Mouse (Mus musculus): ENCODE measurements around the gene Rps21.
"Not testable (repeated sequence)": the region's sequence is repeated elsewhere in the genome, so short reads cannot be mapped to it uniquely, and the experiment has no call there.

Rps21 gene

DNA sequence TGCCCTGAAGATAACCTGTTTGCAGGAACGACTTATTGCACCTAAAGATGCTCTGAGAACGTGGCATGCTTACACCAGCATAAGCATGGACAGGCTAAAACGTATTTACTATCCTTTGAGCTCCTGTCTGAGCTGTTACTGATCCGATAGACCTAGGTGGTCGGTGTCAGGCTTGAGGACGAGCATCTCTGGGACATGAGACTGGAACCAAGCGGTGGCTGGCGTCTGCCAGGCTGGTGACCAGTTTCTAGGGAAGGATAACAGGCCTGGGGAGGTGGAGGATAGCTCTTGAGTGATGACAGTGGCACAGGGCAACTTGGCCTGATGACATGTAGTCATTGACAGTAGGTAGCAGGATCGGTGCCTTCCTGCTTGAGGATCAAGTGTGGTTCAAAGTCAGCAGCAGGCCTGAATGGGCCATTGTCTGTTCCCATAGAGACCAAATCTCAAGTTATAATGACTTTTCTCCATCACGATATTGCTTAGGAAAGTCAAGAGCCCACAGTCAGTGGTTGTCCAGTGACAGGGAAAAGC is 1.8 kb downstream of the Rps21 start:
- in situ Hi-C loops (cut with MboI, MseI) = not testable (repeated sequence)

DNA sequence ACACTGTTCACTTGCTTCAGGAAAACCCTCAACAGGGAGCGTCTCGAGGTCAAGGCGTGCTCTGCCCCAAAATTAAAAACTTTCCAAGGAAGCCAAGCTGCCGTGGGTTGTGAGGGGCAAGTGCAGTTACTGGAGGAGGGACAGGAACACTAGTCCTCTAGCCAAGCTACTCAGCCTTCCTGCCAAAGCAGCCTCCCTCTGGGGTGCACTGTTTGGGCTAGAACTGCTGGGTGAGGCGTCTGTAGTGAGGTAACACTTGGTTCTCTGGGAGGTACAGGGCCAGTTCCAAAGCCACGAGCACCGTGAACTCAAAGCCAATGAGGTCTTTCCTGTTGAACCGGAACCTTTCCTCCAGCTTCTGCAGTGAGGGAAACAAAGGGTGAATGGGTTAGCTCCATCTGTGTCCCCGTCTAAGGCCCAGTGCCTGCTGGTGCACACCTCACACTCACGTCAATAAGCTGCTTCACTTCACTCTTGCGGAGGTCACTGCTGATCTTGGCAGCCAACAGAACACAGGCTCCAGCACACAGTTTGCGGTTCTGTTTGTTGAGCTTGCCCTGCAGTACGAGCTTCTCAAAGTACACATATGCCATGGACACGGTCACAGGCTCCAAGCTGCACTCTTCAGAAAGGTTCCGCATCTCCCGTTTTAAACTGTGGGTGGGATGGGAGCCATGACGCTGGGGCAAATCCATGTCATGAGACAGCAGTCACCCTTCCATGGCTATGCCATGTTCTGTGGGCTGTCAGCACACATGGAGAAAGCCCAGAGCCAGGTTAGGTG is 2.8 kb downstream of the Rps21 start:
- in situ Hi-C loops (cut with MboI, MseI) = not testable (repeated sequence)

DNA sequence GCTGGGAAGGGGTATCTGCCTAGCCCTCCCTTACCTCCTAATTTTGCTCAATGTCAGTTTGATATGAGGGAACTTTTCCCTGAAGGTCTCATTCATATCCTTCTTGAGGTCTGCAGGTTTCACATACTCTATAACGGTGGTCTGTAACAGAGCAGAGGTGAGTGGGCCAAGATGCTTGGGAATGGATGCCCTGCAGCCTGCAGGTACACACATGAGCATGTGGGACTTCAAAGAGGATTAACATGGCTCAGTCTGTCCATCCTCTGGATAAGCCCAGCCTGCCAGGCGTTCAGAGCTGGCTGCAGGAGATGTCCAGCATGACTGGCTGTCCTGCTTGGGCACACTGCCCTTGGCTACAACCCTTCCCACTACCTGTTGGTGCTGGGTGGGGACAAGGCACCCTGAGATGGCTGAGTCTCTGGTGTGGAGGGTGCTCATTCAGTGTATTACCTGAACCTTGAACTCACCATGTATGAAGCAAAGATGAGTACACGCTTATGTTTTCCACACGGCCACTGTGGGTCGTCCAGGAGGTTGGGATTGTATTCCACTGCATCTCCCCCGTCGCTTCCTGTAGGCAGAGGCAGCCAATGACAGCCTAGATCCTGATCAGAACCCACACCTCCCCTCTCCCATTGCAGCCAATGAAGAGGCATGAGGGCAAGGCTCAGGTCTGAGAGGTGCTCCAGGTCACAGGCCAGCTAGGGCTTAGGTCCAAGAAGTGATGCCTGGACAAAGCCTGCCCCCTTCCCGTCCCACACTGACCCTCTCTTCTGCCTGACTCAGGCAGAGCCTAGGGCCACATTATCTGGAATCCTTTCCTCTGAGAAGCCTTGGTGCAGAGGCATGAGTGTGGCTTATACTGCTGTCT is 3.7 kb downstream of the Rps21 start:
- in situ Hi-C loops (cut with MboI, MseI) = no loop called here

DNA sequence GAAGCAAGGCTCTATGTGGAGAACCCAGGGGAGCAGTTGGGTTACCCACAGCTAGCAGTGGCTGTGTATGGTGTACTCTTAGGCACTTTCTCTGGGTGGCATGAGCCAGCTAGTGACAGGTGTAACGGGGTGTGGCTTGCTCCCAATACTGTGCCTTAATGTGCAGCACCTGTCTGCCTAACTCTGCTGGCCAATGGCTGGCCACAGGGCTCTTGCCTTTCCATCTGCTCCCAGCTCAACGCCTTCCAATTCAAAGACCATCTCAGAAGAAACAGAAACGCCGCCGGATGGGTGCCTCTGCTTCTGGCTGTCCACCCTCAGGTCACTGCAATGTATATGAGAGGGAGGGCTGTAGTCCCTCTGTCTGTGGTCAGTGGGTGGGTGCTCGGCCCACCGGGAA is 4.7 kb downstream of the Rps21 start:
- in situ Hi-C loops (cut with MboI, MseI) = no loop called here

DNA sequence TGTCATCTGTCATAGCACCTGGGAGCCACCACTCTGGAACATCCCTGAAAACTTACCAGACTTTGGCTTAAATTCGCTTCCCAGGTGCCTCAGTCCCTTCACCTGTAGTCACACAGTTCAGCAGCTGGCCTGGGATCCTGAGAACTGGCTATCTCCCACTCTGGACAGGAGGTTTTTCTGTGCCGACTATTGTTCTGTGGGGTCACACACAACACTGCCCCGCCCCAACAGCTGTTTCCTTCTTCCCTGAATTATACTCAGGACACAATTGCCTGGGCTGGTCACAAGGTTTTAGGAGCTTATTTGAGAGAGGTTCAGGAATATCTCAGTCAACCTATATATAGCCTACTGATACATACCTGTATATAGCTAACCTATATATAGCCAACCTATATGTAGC is 5.3 kb downstream of the Rps21 start:
- in situ Hi-C loops (cut with MboI, MseI) = no loop called here

DNA sequence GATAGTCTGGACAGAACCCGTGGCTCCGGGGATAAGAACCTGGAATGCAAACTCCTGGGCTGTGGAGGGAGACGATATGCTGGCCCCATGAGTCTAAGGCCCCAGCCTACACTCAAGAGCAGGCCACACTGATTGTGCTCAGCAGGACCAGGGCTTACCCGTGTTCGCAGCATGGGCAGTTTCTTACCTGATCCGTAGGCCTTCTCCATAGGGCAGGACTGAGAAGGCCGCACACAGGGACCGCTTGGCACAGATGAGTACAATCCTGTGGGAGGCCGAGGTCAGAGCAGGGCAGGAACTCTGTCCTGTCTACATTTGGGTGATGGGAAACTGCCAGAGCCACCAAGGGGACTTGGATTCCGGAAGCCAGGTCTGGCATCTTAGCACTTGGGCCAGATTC is 5.7 kb downstream of the Rps21 start:
- in situ Hi-C loops (cut with MboI, MseI) = no loop called here

DNA sequence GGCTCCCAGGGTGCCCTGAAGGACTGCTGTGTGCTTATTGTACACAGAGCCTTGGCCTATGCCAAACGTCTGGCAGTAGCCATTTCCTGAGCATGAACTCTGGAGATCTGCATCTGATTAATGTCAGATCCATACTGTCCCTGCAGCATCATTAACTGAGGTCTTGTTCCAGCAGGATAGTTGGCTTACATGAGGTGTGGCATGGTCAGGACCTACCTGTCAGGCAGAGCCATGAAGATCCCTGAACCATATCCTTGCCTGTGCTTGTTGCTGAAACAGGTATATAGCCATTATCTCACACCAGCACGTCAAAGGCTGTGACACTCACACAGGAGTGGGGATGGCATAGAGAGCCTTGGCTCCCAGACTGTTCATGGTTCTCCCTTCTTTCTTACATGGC is 10.8 kb downstream of the Rps21 start:
- in situ Hi-C loops (cut with MboI, MseI) = loop anchor here (5.0 kb wide), 1 partner anchor 236 kb away; no protein-coding TSS in a partner anchor

DNA sequence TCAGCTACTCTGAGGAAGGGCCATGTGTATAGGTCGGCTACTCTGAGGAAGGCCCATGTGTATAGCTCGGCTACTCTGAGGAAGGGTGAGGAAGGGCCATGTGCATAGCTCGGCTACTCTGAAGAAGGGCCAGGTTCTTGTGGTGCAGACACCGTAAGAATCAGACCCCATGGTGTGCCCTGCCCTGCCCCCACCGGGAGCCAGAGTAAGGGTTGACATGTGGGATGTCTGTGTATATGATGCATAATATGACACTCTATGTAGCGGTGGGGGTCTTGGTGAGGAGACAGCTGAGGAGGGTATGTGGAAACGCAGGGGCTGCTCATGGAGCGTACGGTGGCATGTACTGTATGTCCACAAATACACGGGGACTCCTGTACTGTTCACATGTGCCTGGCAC is 12.2 kb downstream of the Rps21 start:
- in situ Hi-C loops (cut with MboI, MseI) = loop anchor here (5.0 kb wide), 1 partner anchor 237 kb away; no protein-coding TSS in a partner anchor

- in situ Hi-C loops (cut with MboI, MseI) = no loop called here
These were observed 13.5 kb downstream of the Rps21 start for GRCm38 (mm10) chr2:180270537-180271255.

DNA sequence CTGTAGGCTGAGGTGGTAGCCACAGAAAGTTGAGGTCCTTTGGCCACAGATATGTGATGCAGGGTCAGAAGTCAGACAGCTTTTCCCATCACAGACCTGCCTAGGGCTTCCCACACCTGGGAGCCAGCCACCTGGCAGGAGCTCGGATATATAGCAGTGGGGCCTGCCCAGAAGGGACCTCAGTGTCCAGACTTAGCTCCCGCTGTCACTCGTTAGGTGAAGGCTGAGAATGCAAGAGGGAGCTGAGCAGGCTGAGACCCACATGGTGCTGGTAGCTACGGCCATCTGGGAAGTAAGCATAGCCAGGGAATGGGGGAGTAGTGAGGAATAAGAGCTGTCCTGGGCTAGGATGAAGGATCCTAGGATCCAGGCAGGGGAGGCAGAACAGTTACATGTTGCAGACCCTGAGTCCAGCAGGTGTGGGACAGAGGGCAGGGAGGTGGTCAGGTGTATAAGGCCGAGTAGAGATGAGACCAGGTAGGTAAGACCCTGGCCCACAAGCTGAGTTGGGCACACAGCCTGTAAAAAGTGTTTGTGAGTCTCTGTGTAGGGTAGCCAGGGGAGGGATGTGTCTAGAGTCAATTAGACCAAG is 14.7 kb downstream of the Rps21 start:
- in situ Hi-C loops (cut with MboI, MseI) = no loop called here

GRCm38 (mm10) chr2:180272884-180273321 is 15.7 kb downstream of the Rps21 start:
- in situ Hi-C loops (cut with MboI, MseI) = no loop called here

DNA sequence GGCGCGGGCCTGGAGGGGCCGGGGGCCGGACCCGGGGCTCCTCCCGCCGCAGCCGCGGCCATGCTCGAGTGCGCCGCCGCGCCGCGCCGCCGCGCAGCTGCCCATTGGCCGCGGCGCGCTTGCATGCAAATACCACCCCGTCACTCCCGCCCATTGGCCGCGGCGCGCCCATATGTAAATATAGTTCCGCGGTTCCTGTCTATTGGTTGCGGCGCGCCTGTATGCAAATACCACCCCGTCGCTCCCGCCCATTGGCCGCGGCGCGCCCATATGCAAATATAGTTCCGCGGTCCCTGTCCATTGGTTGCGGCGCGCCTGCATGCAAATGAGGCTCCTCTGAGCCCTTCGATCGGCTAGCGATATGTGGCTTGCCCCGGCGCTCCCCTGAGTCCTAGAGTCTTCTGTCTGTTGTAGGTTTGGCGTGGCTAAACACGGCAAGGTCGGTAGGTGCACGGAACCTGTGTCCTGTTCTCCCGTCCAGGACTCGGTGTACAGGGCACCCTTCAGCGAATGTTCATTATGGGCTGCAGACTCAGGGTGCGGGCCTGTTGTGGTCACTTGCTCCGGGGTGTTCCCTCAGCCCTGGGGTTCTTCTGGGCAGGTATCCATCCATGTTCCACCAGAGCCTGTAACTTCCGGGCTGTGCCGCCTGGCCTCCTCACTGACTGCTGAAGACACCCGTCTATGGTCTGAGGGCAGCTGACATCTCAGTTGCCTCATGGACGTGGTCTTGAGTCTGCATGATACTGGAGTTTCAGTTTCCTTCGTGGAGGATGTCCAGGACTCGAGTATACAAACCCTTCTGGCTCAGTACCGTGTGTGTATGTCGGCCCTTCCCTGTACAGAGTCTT is 16.4 kb downstream of the Rps21 start, which contains the start of gene Cables2:
TSS of gene Cables2 (minus strand) at position 103 of the 851 bp plus-strand sequence.
- in situ Hi-C loops (cut with MboI, MseI) = no loop called here

DNA sequence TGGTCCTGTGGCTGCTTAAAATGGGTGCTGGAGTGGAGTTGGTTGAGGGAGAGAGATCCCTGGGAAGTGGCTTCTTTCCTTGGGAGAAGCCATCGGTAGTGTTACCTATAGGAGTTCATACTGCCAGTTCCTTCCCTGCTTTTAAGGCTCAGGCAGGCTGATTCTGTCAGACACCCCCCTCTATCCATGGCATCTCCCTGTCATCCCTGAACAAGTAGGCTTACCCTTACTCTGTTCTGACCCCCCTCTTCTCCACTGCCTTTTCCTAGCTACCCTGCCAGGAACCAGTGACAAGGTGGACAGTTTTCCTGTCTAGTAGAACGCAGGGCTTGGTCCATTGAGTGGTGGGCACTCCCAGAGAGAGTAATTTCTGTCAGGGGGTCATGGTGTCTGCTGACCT is 17.3 kb downstream of the Rps21 start:
- in situ Hi-C loops (cut with MboI, MseI) = no loop called here

GRCm38 (mm10) chr2:180275836-180276235 is 18.7 kb downstream of the Rps21 start:
- in situ Hi-C loops (cut with MboI, MseI) = loop anchor here (5.0 kb wide), 1 partner anchor 76 kb away; no protein-coding TSS in a partner anchor

DNA sequence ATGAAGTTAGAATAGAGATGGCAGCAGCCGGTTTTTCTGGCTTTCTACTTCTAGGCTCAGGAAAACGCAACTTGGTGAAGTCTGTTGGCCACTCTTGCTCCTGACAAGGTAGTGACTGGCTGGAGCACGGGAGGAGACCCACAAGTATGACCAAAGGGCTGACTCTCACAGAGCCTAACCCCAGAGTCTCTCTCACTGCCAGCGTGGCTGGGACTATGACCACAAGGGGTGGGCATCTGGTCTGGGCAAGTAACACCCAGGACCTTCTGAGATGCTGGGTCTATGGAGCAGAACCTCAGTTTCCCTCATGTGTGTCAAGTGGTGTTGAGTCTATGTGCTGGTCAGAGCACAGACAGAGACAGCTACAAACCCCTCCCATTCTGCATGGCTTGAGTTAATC is 19.2 kb downstream of the Rps21 start:
- in situ Hi-C loops (cut with MboI, MseI) = loop anchor here (5.0 kb wide), 1 partner anchor 76 kb away; no protein-coding TSS in a partner anchor

DNA sequence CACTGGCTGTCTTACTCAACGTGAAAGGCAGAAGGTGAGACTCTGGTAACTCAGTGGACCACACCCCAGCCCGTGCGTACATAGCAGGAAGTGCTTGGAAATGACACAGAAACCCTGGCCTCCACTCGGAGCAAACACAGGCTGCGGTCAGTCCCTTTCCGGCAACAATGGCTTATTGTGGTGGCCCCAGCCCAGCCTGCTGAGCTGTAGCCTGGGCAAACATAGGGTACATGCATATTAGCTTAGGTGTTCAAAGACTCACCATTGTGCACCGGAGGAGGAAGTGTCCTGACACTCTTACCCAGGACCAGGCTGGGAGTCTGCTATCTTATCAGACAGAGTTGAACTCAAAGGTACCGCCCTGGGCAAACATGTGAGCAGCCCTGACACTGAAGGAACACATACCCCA is 19.7 kb downstream of the Rps21 start:
- in situ Hi-C loops (cut with MboI, MseI) = loop anchor here (5.0 kb wide), 1 partner anchor 75 kb away; no protein-coding TSS in a partner anchor

DNA sequence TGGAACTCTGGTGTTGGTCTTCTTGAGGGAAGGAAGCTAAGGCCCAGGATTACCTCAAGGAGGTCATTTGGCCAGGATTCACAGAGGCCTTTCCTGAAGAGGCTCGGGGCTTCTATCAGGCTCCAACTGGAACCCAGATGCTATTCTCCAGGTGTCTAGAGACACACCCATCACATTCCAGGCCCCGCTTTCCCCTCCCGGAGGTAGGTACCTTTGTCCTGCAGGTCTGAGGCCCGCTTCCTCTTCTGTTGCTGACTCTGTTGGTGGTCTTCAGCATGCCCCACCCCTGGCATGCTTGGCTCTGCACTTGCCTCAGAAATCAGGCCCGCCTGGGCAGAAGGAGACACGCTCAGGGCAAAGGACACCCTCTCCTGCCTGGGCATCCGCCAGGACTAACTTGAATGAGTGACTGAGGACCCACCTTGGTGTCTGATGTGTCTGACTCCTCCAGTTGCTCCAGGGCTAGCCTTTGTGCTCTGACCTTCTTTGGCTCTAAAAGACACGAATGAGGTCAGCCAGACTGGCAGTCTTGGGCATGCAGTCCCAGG is 20.7 kb downstream of the Rps21 start:
- in situ Hi-C loops (cut with MboI, MseI) = loop anchor here (5.0 kb wide), 1 partner anchor 74 kb away; no protein-coding TSS in a partner anchor

GRCm38 (mm10) chr2:180279321-180279720 is 22.1 kb downstream of the Rps21 start:
- in situ Hi-C loops (cut with MboI, MseI) = loop anchor here (5.0 kb wide), 1 partner anchor 73 kb away; no protein-coding TSS in a partner anchor

DNA sequence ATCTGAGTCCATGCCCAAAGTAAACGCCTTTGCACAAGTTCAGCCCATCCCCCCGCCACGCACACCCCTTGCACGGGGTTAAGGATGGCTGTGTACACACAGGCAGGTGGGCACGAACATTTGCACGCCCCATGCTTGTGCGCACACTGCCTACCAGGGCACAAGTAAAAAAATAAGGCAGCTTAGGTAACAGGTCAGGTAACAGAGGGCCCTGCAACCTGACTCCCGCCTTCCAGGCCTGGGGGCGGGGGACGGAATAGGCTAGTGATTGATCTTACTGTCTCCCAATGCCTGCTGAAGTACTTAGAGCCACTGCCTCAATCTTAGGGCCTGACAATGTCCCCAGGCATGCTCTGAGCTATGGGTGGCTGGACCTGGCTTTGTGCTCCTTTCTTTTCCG is 31.8 kb downstream of the Rps21 start:
- in situ Hi-C loops (cut with MboI, MseI) = no loop called here

Data from T-helper 1 cell (primary cell).